ENCODE assay signal across 32 mouse cellular contexts in the genomic region with DNA sequence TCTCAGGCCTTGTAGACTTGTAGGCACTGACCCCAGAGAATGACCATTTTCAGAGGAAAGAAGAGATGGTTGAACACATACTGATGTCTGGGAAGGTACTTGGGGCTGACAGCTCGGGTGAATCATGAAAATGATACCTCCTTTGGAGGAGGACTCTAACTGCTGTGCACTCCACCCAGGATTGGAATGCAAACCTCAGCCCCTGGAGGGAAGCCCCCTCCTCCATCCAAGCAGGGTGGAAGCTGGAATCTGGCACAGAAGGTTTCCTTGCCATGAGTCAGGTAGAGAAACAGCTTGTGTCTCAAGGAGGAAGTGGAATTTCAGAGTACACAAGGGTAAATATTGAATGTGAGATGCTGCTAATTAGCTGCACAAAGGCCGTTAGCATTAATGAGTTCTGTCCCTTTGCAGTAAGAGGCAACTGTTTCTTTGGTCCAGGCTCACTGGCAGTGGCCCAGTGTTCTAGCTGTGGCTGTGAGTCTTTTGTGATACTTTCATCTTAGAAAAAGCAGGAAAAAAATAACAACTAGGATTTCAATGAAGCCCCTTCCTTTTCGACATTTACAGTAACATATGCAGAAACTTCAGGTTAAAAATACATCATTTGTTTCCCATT.
A peak's percentile ranks its signal among the peaks of the same experiment; 100 is the strongest.
DNase-seq lines count a peak whose midpoint lies in the region; ATAC-seq and TF ChIP-seq lines count a peak whose summit lies in the region.
"Had no signal": no experiment of that assay in that cellular context is flagged by ENCODE, and none has a peak within 500 bp of the region (broad histone marks: within the 10 kb centered on the region; RNA-seq: fewer than 3 reads in every experiment).

No protein-coding gene starts in this region.

- peak; percentile 77 for DNase-seq in forebrain, embryonic 14.5 days (ENCODE audit: low spot score)
- DNase-seq in midbrain, postnatal 0 days (ENCODE audit: low spot score): peak; percentile 49
- no peak for DNase-seq in midbrain, embryonic 14.5 days
- peak; percentile 52 for DNase-seq in ES-CJ7 (ENCODE audit: low read depth, low spot score)
- peak; percentile 84 for DNase-seq in brain, embryonic 14.5 days (ENCODE audit: low read depth)
- no peak for DNase-seq in thymus, adult 18-20 months
- no peak for DNase-seq in adrenal gland, adult (ENCODE audit: inconsistent age in 2 of 2, low spot score in 1 of 2)
- DNase-seq: adrenal gland, adult 2 months; cerebellum, adult 2 months; cerebellum, postnatal 36 days; embryo, embryonic 11 days; forebrain, postnatal 0 days; gastrocnemius, postnatal 25 days; heart, adult 18-20 months; heart, postnatal 10 days; kidney, postnatal 10 days; liver; lung, postnatal 36 days; right cerebral cortex, adult 18-20 months; thymus, postnatal 14 days had no signal

- no peak overlapping the region for H3K27ac ChIP-seq in forebrain, embryonic 14.5 days (ENCODE audit: low read depth, low read length)
- no peak overlapping the region for H3K27ac ChIP-seq in forebrain, embryonic 15.5 days (replicated peaks)
- no peak overlapping the region for H3K27ac ChIP-seq in midbrain, postnatal 0 days (ENCODE audit: low read depth, low read length)
- no peak overlapping the region; the same call in 1 of the 2 replicates for H3K27ac ChIP-seq in midbrain, embryonic 14.5 days (replicated peaks; ENCODE audit: low read depth, low read length)
- H3K27ac ChIP-seq: embryonic facial prominence, embryonic 13.5 days; hindbrain, embryonic 12.5 days; left cerebral cortex, adult 2 months; limb, embryonic 10.5 days; liver, embryonic 15.5 days; lung, embryonic 15.5 days; midbrain, embryonic 13.5 days; neural tube, embryonic 15.5 days had no signal

- no peak overlapping the region for H3K9ac ChIP-seq in forebrain, embryonic 14.5 days (ENCODE audit: low read length)
- no peak overlapping the region for H3K9ac ChIP-seq in forebrain, embryonic 15.5 days (replicated peaks)
- no peak overlapping the region for H3K9ac ChIP-seq in midbrain, postnatal 0 days (replicated peaks; ENCODE audit: low read length, poor library complexity, severe bottlenecking)
- H3K9ac ChIP-seq in midbrain, embryonic 14.5 days (replicated peaks; ENCODE audit: low read length): no peak overlapping the region
- H3K9ac ChIP-seq: embryonic facial prominence, embryonic 13.5 days; forebrain, postnatal 0 days; heart, embryonic 12.5 days; hindbrain, embryonic 12.5 days; liver, embryonic 15.5 days; lung, embryonic 15.5 days; midbrain, embryonic 13.5 days; neural tube, embryonic 15.5 days had no signal

- no peak for ATAC-seq in forebrain, embryonic 14.5 days
- ATAC-seq in forebrain, embryonic 15.5 days (replicated peaks): no peak
- no peak for ATAC-seq in midbrain, postnatal 0 days (ENCODE audit: low FRiP score)
- no peak for ATAC-seq in midbrain, embryonic 14.5 days (ENCODE audit: low FRiP score, low TSS enrichment)
- ATAC-seq: forebrain, postnatal 0 days; intestine, postnatal 0 days; midbrain, embryonic 13.5 days had no signal

- H3K27me3 ChIP-seq in forebrain, embryonic 14.5 days (replicated peaks; ENCODE audit: control insufficient read depth, insufficient read depth, low read length): peaks cover 1% of the 10 kb centered on the region; the same call in 1 of the 2 replicates
- H3K27me3 ChIP-seq in forebrain, embryonic 15.5 days: peaks cover 4% of the 10 kb centered on the region; the same call in 1 of the 2 replicates
- H3K27me3 ChIP-seq in midbrain, postnatal 0 days (ENCODE audit: insufficient read depth, low read length): no peaks in the 10 kb centered on the region; the same call in 1 of the 2 replicates
- H3K27me3 ChIP-seq in midbrain, embryonic 14.5 days (ENCODE audit: control insufficient read depth, insufficient read depth, low read length): no peaks in the 10 kb centered on the region
- H3K27me3 ChIP-seq: heart, embryonic 12.5 days; hindbrain, embryonic 12.5 days; liver, embryonic 15.5 days; lung, embryonic 15.5 days; megakaryocyte, embryonic 14.5 days; midbrain, embryonic 13.5 days; neural tube, embryonic 15.5 days had no signal

- H3K4me2 ChIP-seq in forebrain, embryonic 14.5 days (ENCODE audit: low read length): no peak overlapping the region
- H3K4me2 ChIP-seq in forebrain, embryonic 15.5 days (replicated peaks): no peak overlapping the region
- no peak overlapping the region for H3K4me2 ChIP-seq in midbrain, postnatal 0 days (ENCODE audit: low read depth, low read length, poor library complexity, severe bottlenecking)
- H3K4me2 ChIP-seq in midbrain, embryonic 14.5 days (ENCODE audit: low read length): no peak overlapping the region
- H3K4me2 ChIP-seq: embryonic facial prominence, embryonic 13.5 days; heart, embryonic 12.5 days; hindbrain, embryonic 12.5 days; liver, embryonic 15.5 days; lung, embryonic 15.5 days; midbrain, embryonic 13.5 days; neural tube, embryonic 15.5 days had no signal

- peaks cover 9% of the 10 kb centered on the region for H3K4me1 ChIP-seq in forebrain, embryonic 14.5 days (ENCODE audit: control insufficient read depth, insufficient read depth, low read length)
- H3K4me1 ChIP-seq in forebrain, embryonic 15.5 days: peaks cover 12% of the 10 kb centered on the region
- peaks cover 3% of the 10 kb centered on the region; the same call in 1 of the 2 replicates for H3K4me1 ChIP-seq in midbrain, postnatal 0 days (ENCODE audit: insufficient read depth, low read length)
- 0 out of 2 replicates have a peak, but pooled peaks cover 2% of the 10 kb centered on the region for H3K4me1 ChIP-seq in midbrain, embryonic 14.5 days (ENCODE audit: control insufficient read depth, insufficient read depth, low read length)
- H3K4me1 ChIP-seq: liver, embryonic 15.5 days; megakaryocyte, embryonic 14.5 days had no signal

- no peaks in the 10 kb centered on the region for H3K9me3 ChIP-seq in forebrain, embryonic 14.5 days (replicated peaks; ENCODE audit: control insufficient read depth, low read length)
- H3K9me3 ChIP-seq in forebrain, embryonic 15.5 days: no peaks in the 10 kb centered on the region
- H3K9me3 ChIP-seq in midbrain, postnatal 0 days (ENCODE audit: low read length): no peaks in the 10 kb centered on the region
- H3K9me3 ChIP-seq in midbrain, embryonic 14.5 days (ENCODE audit: control insufficient read depth, low read length): no peaks in the 10 kb centered on the region
- H3K9me3 ChIP-seq: embryonic facial prominence, embryonic 13.5 days; heart, embryonic 12.5 days; hindbrain, embryonic 12.5 days; limb, embryonic 10.5 days; liver, embryonic 15.5 days; lung, embryonic 15.5 days; midbrain, embryonic 13.5 days; neural tube, embryonic 15.5 days had no signal

- TF ChIP-seq CTCF in midbrain, postnatal 0 days (IDR thresholded peaks at IDR 0.05): no peak
- no peak for TF ChIP-seq CTCF in brain, embryonic 14.5 days (IDR thresholded peaks at IDR 0.05; ENCODE audit: borderline replicate concordance, extremely low read depth, insufficient read depth, insufficient read length)

- no peak for TF ChIP-seq POLR2A in brain, embryonic 14.5 days (IDR thresholded peaks at IDR 0.05; ENCODE audit: borderline replicate concordance, extremely low read depth, insufficient read depth, insufficient read length, poor library complexity, severe bottlenecking)

- 17% methylated on average over 3 of the region's 3 CpGs for WGBS in forebrain, embryonic 14.5 days
- WGBS in forebrain, embryonic 15.5 days: 16% methylated on average over 3 of the region's 3 CpGs
- 50% methylated on average over 3 of the region's 3 CpGs for WGBS in midbrain, postnatal 0 days
- 71% methylated on average over 3 of the region's 3 CpGs for WGBS in midbrain, embryonic 14.5 days

- H3K36me3 ChIP-seq in forebrain, embryonic 14.5 days (ENCODE audit: control insufficient read depth, insufficient read depth, low read length): no peaks in the 10 kb centered on the region
- H3K36me3 ChIP-seq in forebrain, embryonic 15.5 days: no peaks in the 10 kb centered on the region
- H3K36me3 ChIP-seq in midbrain, postnatal 0 days (ENCODE audit: insufficient read depth, low read length): no peaks in the 10 kb centered on the region
- H3K36me3 ChIP-seq in midbrain, embryonic 14.5 days (ENCODE audit: control insufficient read depth, insufficient read depth, low read length): no peaks in the 10 kb centered on the region
- H3K36me3 ChIP-seq: embryonic facial prominence, embryonic 13.5 days; heart, embryonic 12.5 days; hindbrain, embryonic 12.5 days; limb, embryonic 10.5 days; liver, embryonic 15.5 days; lung, embryonic 15.5 days; midbrain, embryonic 13.5 days; neural tube, embryonic 15.5 days had no signal

- no peak overlapping the region for H3K4me3 ChIP-seq in forebrain, embryonic 14.5 days (ENCODE audit: low read depth, low read length)
- H3K4me3 ChIP-seq in forebrain, embryonic 15.5 days: no peak overlapping the region
- no peak overlapping the region for H3K4me3 ChIP-seq in midbrain, postnatal 0 days (ENCODE audit: low read depth, low read length)
- no peak overlapping the region for H3K4me3 ChIP-seq in midbrain, embryonic 14.5 days (replicated peaks; ENCODE audit: low read depth, low read length)
- H3K4me3 ChIP-seq: embryonic facial prominence, embryonic 13.5 days; heart, embryonic 12.5 days; hindbrain, embryonic 12.5 days; left cerebral cortex, adult 2 months; limb, embryonic 10.5 days; liver, embryonic 15.5 days; lung, embryonic 15.5 days; megakaryocyte, embryonic 14.5 days; midbrain, embryonic 13.5 days; neural tube, embryonic 15.5 days had no signal

Comparison
In these comparisons a context has a peak if more than half of its experiments do, and no peak if none do; other contexts are left out.
1. DNase-seq: peak in forebrain, embryonic 14.5 days (single experiment), midbrain, postnatal 0 days (single experiment), ES-CJ7 (single experiment) and brain, embryonic 14.5 days (single experiment); none in midbrain, embryonic 14.5 days (single experiment), thymus, adult 18-20 months (0 of 2) and adrenal gland, adult (0 of 2).